Mouse (Mus musculus): ENCODE data around the gene Itga5. TPM values are rescaled to one million over a fixed set of nuclear protein-coding genes. Genes with fewer than 3 reads are reported as not detected.

Gene Itga5
- 2.2 TPM for polyA plus RNA-seq (2014; fragmentation: Illumina TruSeq; extraction: RNeasy Lipid Tissue Mini Kit (QIAGEN cat#74804); ENCODE audit: low read depth, low replicate concordance)

DNA sequence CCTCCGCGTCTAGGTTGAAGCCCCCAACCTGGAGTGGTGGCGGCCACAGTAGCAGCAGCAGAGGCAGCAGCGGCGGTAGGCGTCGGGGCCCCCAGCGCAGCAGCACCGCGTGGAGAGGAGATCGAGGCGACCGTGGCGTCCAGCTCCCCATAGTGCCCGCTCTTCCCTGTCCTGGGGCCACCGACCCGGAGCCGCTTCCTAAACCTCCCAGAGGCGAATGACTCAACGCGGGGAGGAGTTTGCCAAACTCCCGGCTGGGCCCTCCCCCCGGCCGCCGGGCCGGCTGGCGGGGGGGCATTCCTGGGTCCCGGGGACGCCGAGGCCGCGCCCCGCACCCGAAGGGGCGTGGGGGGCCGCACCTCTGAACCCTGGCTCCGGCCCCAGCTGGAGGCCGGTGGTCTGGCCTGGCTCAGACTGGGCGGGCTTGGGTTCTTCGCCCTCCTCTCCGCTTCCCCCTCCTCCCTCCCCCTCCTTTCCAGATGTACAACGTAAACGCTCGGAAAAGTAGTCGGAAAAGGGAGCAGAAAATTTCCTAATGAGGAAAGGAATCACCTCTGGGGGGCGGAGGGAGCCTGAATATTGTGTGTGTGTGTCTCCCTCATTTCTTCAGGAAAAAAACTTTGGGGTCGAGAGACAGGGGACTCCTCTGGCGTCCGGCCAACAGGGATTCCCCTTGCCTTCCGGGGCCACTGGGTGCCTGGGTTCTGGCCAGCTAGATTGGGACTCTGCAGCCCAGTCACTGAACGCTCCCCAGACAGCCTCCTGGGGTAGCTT is at the start of gene Itga5:
Itga5 (minus strand) TSS at position 388 of the 774 bp plus-strand sequence.

GRCm38 (mm10) chr15:103339961-103340337 is 26.6 kb downstream of the Itga5 start, which contains the start of gene Zfp385a:
TSS of gene Zfp385a (minus strand) at chr15:103340093.

GRCm38 (mm10) chr15:103310365-103310910 is 56.1 kb downstream of the Itga5 start, which contains the start of gene Gpr84:
TSS of gene Gpr84 (minus strand) at chr15:103310612.

Other genes with a start within 250 kb of the Itga5 start
- 10.0 TPM for gene Smug1, start 199.7 kb downstream of the Itga5 start, polyA plus RNA-seq (2014; fragmentation: Illumina TruSeq; extraction: RNeasy Lipid Tissue Mini Kit (QIAGEN cat#74804); ENCODE audit: low read depth, low replicate concordance)
- 121 TPM for gene Cbx5, start 126.9 kb downstream of the Itga5 start, polyA plus RNA-seq (2014; fragmentation: Illumina TruSeq; extraction: RNeasy Lipid Tissue Mini Kit (QIAGEN cat#74804); ENCODE audit: low read depth, low replicate concordance)
- 348 TPM for gene Hnrnpa1, start 126.3 kb downstream of the Itga5 start, polyA plus RNA-seq (2014; fragmentation: Illumina TruSeq; extraction: RNeasy Lipid Tissue Mini Kit (QIAGEN cat#74804); ENCODE audit: low read depth, low replicate concordance)
- not detected for gene Nfe2, start 108.4 kb downstream of the Itga5 start, polyA plus RNA-seq (2014; fragmentation: Illumina TruSeq; extraction: RNeasy Lipid Tissue Mini Kit (QIAGEN cat#74804); ENCODE audit: low read depth, low replicate concordance)
- 93.5 TPM for gene Copz1, start 94.0 kb downstream of the Itga5 start, polyA plus RNA-seq (2014; fragmentation: Illumina TruSeq; extraction: RNeasy Lipid Tissue Mini Kit (QIAGEN cat#74804); ENCODE audit: low read depth, low replicate concordance)
- gene Gpr84, start 56.2 kb downstream of the Itga5 start, polyA plus RNA-seq (2014; fragmentation: Illumina TruSeq; extraction: RNeasy Lipid Tissue Mini Kit (QIAGEN cat#74804); ENCODE audit: low read depth, low replicate concordance) = not detected
- not detected for gene Zfp385a, start 26.7 kb downstream of the Itga5 start, polyA plus RNA-seq (2014; fragmentation: Illumina TruSeq; extraction: RNeasy Lipid Tissue Mini Kit (QIAGEN cat#74804); ENCODE audit: low read depth, low replicate concordance)
- gene Gtsf1, start 63.7 kb upstream of the Itga5 start, polyA plus RNA-seq (2014; fragmentation: Illumina TruSeq; extraction: RNeasy Lipid Tissue Mini Kit (QIAGEN cat#74804); ENCODE audit: low read depth, low replicate concordance) = not detected
- not detected for gene Gtsf2, start 81.7 kb upstream of the Itga5 start, polyA plus RNA-seq (2014; fragmentation: Illumina TruSeq; extraction: RNeasy Lipid Tissue Mini Kit (QIAGEN cat#74804); ENCODE audit: low read depth, low replicate concordance)
- 4.3 TPM for gene Nckap1l, start 87.0 kb upstream of the Itga5 start, polyA plus RNA-seq (2014; fragmentation: Illumina TruSeq; extraction: RNeasy Lipid Tissue Mini Kit (QIAGEN cat#74804); ENCODE audit: low read depth, low replicate concordance)
- gene Pde1b, start 136.3 kb upstream of the Itga5 start, polyA plus RNA-seq (2014; fragmentation: Illumina TruSeq; extraction: RNeasy Lipid Tissue Mini Kit (QIAGEN cat#74804); ENCODE audit: low read depth, low replicate concordance) = 1.2 TPM
- 3.8 TPM for gene Ppp1r1a, start 171.2 kb upstream of the Itga5 start, polyA plus RNA-seq (2014; fragmentation: Illumina TruSeq; extraction: RNeasy Lipid Tissue Mini Kit (QIAGEN cat#74804); ENCODE audit: low read depth, low replicate concordance)
- gene Glycam1, start 198.3 kb upstream of the Itga5 start, polyA plus RNA-seq (2014; fragmentation: Illumina TruSeq; extraction: RNeasy Lipid Tissue Mini Kit (QIAGEN cat#74804); ENCODE audit: low read depth, low replicate concordance) = not detected